Mouse (Mus musculus) erythroblast, embryonic 14.5 days (primary cell): ENCODE data around the gene Bola2. TPM values are rescaled to one million over a fixed set of nuclear protein-coding genes. Genes with fewer than 3 reads are reported as not detected.

Source experiments
- H3K27me3 ChIP-seq: 2 replicates; pipeline ENCODE4 v1.6.1; 2012; ENCODE audit warnings: inconsistent platforms; ENCODE audit not compliant: control insufficient read depth
- H3K36me3 ChIP-seq: 2 replicates; pipeline ENCODE4 v1.6.1; 2012; ENCODE audit warnings: mild to moderate bottlenecking, inconsistent platforms; ENCODE audit not compliant: control insufficient read depth
- H3K4me1 ChIP-seq: 2 replicates; pipeline ENCODE4 v1.6.1; 2012; ENCODE audit warnings: inconsistent platforms; ENCODE audit not compliant: control insufficient read depth
- H3K4me3 ChIP-seq: replicated peaks from 2 replicates; pipeline ENCODE3; 2012; ENCODE audit warnings: moderate library complexity, mild to moderate bottlenecking, inconsistent platforms
- H3K9me3 ChIP-seq: 2 replicates; pipeline ENCODE4 v1.6.1; 2012; ENCODE audit warnings: low read length, inconsistent platforms, mixed read lengths; ENCODE audit not compliant: control insufficient read depth
- GATA1 ChIP-seq: IDR thresholded peaks from 2 replicates; pipeline ENCODE4 v1.6.1; 2012; ENCODE audit warnings: low read length, inconsistent platforms, mixed read lengths
- TAL1 ChIP-seq: IDR thresholded peaks from 3 replicates; pipeline ENCODE4 v1.6.1; 2012; ENCODE audit warnings: low read length, inconsistent platforms, mixed read lengths
- polyA plus RNA-seq: library from polyadenylated mRNA; stranded (reverse); fragments of >175 nt; gene quantifications from 2 replicates; pipeline ENCODE4 v1.2.3, GENCODE M21; 2012

Gene Bola2
- polyA plus RNA-seq, 1 experiment: 14.8 TPM

- TF ChIP-seq TAL1 (no peak), GATA1 (no peak)
- Histone ChIP-seq H3K36me3 (peaks cover 7% of the 10 kb centered on the region), H3K9me3 (no peaks in the 10 kb centered on the region), H3K4me3 (no peak overlapping the region), H3K4me1 (peaks cover 31% of the 10 kb centered on the region), H3K27me3 (peaks cover 42% of the 10 kb centered on the region)
Measured at GRCm38 (mm10) chr7:126702861-126703756, 7.9 kb downstream of the Bola2 start.

DNA sequence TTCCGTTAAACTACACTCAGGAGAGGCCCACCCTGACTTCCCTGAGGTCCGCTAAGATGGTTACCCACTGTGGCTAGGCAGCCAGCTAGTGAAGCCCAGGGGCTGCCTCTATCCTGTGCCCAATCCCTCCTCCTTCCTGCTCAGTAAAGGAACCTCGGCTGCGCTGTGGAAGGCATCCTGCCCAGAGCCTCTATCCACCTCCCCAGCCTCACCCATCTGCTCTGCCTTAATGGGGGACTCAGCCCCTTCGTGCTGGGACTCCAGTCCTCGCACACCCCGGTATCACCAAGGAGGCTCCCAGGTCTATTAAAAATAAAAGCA lies 8.5 kb downstream of the Bola2 start:
- no peaks in the 10 kb centered on the region for H3K9me3 ChIP-seq
- H3K27me3 ChIP-seq: peaks cover 42% of the 10 kb centered on the region
- peaks cover 7% of the 10 kb centered on the region for H3K36me3 ChIP-seq
- H3K4me3 ChIP-seq: no peak overlapping the region
- TF ChIP-seq TAL1 (no peak), GATA1 (no peak)
- peaks cover 31% of the 10 kb centered on the region for H3K4me1 ChIP-seq

DNA sequence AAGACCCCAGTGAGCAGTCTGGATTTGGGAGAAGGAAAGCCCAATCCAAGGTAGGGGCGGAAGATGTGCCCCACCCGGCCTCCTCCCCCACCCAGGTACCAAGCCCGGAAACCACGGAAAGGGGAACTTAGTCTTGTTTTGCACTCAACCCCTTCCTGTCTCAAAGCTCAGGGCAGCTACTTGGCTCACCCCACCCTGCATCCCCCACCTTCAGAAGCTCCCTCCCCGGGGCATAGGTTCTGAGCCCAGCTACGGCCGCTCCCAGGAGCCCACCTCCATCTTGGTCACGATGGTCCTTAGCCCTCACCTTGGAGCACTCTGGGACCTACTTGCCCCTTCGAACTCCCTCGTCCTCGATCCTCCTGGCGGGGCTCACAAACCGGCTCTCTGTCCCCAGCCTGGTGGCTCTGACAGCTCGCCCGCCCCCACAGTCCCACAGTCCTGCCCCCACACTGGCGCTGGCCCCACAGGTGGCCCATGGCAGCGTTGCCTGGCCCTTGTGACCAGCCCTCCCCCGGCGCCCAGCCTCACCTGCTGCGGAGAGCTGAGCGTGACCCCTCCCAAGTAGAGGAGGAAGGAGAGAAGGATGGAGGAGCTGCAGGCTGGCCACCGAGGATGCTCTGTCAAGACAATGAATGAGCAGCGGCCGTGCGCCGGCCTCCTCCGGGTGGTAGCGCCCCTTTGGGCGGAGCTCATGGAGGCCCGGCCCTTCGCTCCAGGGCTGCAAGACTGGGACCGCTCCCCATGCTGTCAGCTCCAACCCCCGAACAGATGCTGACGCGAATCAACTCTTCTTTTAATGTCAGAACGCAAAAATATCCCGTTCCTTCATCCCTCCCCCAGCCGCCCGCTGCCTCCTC lies 9.2 kb downstream of the Bola2 start:
- no peak for TF ChIP-seq TAL1
- TF ChIP-seq GATA1: no peak
- Histone ChIP-seq H3K4me3 (peak overlapping the region; percentile 40), H3K4me1 (peaks cover 31% of the 10 kb centered on the region), H3K9me3 (no peaks in the 10 kb centered on the region; the same call in 1 of the 2 replicates), H3K36me3 (peaks cover 7% of the 10 kb centered on the region), H3K27me3 (peaks cover 42% of the 10 kb centered on the region)

DNA sequence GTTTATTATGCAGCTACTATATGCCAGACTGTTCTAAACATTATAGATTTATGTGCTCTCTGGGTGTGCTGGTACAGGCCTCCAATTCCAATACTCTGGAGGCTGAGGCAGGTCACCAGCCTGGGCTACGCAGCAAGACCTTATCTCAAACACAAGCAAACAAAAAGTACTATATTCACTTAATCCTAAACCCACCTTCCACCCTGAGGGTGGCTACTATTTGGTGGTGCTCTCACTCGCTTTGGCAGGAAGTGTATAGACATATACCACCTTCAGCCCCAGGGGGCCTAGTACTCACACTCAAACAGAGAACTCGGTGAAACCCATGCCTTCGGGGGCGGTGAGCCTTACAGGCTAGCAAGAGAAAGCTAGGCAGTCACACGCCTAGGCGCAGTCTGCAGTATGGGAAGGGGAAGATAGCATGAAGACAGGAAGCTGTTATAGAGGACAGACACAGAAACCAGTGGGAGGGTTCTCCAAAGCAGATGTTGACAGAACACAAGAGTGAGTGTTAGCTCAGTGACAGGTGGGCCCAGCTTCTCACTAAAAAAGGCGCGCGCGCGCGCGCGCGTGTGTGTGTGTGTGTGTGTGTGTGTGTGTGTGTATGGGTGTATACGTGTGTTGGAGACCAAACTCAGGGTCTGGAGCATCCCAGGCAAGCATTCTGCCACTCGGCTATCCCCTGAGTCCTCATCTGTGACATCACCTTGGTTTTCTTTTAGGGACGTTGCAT lies 12.4 kb downstream of the Bola2 start, which contains the start of gene Coro1a:
Coro1a (minus strand) TSS at position 346 of the 733 bp plus-strand sequence.
- no peak within 1 kb of the TSS for H3K4me3 ChIP-seq
- no peaks in the 10 kb centered on the region for H3K36me3 ChIP-seq
- H3K4me1 ChIP-seq: peaks cover 15% of the 10 kb centered on the region
- peaks cover 34% of the 10 kb centered on the region for H3K27me3 ChIP-seq
- TF ChIP-seq TAL1: no peak
- no peak for TF ChIP-seq GATA1
- no peaks in the 10 kb centered on the region; the same call in 1 of the 2 replicates for H3K9me3 ChIP-seq

GRCm38 (mm10) chr7:126708175-126708952 lies 13.2 kb downstream of the Bola2 start:
- Histone ChIP-seq H3K9me3 (no peaks in the 10 kb centered on the region; the same call in 1 of the 2 replicates), H3K36me3 (no peaks in the 10 kb centered on the region), H3K27me3 (peaks cover 26% of the 10 kb centered on the region), H3K4me1 (peaks cover 15% of the 10 kb centered on the region), H3K4me3 (no peak overlapping the region)
- TF ChIP-seq GATA1: no peak

- no peak for TF ChIP-seq GATA1
- TF ChIP-seq TAL1: no peak
- H3K27me3 ChIP-seq: peaks cover 7% of the 10 kb centered on the region
- H3K4me1 ChIP-seq: no peaks in the 10 kb centered on the region
- no peaks in the 10 kb centered on the region for H3K36me3 ChIP-seq
- no peak overlapping the region for H3K4me3 ChIP-seq
- H3K9me3 ChIP-seq: no peaks in the 10 kb centered on the region; the same call in 1 of the 2 replicates
Measured at GRCm38 (mm10) chr7:126710266-126710665, 15.1 kb downstream of the Bola2 start.

DNA sequence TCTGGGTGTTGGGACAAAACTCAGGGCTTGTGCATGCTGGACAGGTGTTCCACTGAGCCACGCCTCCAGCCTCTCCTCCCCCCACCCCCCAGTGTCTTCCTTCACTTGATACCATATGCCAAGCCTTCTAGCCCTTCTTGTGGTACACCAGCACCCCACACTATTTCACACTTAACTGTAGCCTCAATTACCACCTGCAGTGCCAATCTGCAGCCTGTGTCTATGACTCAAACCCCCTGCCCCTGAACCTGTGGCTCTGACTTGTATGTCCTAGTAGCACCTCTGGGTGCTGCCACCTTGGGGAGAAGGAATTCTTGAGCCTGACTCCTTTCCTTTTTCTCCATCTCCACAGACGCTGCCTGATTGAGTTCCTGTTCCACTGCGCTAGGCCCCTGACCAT lies 16.7 kb downstream of the Bola2 start:
- TF ChIP-seq GATA1 (no peak), TAL1 (no peak)
- Histone ChIP-seq H3K4me1 (no peaks in the 10 kb centered on the region), H3K9me3 (no peaks in the 10 kb centered on the region; the same call in 1 of the 2 replicates), H3K4me3 (no peak overlapping the region), H3K36me3 (no peaks in the 10 kb centered on the region), H3K27me3 (no peaks in the 10 kb centered on the region)

DNA sequence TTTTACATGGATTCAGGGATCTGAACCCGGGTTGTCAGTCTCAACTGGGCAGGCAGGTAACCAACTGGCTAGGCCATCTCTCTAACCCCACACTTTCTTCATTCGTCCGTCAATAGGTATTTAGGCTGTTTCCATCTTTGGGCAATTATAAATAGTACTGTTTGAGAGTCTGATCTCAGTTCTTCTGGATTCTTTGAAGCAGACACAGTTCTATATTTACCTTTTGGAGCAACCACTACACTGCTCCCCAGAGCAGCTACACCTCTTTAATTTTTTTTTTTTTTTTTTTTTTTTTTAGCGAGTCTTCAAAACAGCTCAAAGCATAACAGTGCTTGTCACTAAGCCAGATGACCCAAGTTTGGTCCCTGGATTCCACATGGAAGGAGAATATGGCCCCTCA lies 20.5 kb downstream of the Bola2 start:
- Histone ChIP-seq H3K4me3 (no peak overlapping the region), H3K9me3 (peaks cover 2% of the 10 kb centered on the region), H3K27me3 (no peaks in the 10 kb centered on the region), H3K4me1 (no peaks in the 10 kb centered on the region), H3K36me3 (no peaks in the 10 kb centered on the region)
- TF ChIP-seq TAL1 (no peak), GATA1 (no peak)
